Mouse (Mus musculus) forelimb bud, embryonic 11.5 days (tissue): ENCODE results near the gene Slc25a13.
A peak's percentile ranks its signal among the peaks of the same experiment; 100 is the strongest.

Experiments
- DNase-seq: peaks from one replicate; pipeline ENCODE4 v3.0.0-alpha.2; 2012; ENCODE audit warnings: low read depth, low spot score

Gene Slc25a13

DNA sequence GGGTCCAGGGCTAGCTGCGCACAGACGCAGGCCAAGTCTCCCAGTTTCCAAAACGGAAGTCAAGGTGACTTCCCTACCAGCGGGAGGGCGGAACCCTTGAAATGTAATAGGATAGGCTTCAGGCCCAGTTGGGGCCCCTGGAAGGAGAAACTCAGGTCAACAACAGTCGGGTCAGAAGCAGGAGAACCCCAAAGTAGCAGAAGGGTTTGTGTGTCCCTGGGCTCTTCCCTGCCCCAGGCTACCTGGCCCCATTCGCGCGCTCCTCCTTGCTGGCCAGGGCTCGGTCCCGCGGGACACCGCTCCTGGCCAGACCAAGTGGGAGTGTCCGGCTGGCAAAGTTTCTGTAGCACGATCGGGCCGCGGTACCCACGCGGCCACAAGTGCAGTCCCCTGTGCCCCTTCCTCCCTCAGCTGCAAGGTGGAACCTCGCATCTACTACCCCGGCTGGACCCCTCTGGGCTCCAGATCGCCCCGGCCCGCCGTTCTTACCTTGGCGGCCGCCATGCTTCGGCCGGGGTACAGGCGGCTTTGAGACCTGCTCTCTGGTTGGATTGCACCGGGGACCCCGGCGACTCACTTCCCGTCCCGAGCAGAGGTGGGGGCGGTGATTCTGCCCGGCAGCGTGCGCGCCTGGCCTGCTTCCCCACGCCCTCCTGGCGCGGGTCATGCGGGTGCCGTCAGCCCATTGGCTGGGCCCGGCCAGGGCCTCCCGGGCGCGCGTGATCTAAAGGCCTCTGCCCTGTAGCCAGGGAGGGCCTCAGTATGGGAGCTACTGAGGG, at the start of gene Slc25a13:
Slc25a13 (minus strand) TSS at position 667 of the 779 bp plus-strand sequence.
- peak; percentile 75 for DNase-seq

DNA sequence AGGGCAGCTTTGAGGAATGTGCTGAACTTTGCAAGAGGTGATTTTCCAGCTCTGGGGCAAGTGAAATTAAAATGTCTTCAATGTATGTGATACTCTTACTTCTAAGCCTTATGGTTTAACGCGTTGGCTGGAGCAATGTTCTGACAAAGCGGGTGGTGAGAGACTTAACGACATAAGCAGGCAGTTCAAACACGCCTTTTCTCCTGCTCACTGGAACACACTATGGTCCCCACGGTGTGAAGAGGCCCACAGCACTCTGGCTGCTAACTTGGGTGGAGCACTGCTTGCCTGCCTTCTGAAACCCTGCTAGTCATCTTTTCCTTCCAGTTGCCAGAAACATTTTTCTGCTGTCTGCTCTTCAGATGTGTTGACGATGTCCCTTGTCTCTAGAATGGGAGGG, 48.8 kb upstream of the Slc25a13 start:
- no peak for DNase-seq

DNA sequence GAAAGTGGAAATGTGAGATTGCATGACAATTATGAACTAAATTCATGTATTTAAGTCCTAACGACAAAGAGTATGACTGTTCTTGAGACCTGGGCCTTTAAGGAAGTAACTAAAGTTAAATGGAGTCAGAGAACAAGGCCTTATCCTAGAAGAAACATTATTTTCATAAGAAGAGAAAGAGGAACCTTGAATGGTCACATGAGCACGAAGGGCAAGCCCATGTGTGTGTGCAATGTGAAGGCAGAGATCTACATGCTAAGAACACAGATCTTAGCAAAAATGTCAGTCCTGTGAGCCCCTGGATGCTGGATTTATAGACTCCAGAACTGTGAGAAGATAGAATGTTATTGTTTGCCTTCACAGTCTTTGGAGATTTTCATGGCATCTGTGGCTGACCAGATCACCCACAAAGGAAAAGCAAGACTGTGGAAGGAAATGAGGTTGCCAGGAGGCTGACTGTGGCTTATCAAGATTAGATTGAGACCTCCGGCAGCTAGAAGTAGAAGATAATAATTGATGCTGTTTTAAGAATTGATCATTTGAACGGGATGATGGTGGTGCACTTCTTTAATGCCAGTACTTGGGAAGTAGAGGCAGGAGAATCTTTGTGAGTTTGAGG, 46.4 kb upstream of the Slc25a13 start:
- no peak for DNase-seq

DNA sequence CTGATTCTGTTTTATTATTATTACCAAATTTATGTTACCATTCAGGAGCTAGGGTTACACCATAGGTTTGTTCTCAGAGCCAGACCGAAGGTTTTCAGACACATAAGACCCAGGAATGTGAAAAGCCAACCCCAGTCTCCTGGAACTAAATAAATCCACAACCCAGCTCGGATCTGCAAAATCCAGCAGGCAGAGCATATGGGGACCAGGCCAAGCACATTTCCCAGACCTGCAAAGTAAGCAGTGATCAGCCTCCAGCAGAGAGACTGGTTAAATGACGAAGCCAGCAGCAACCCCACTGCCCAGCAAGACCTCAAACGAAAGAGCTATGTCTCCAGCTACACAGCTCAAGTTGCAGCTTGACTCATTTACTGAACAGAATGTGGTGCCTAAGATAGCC, 43.9 kb upstream of the Slc25a13 start:
- DNase-seq = peak; percentile 17

DNA sequence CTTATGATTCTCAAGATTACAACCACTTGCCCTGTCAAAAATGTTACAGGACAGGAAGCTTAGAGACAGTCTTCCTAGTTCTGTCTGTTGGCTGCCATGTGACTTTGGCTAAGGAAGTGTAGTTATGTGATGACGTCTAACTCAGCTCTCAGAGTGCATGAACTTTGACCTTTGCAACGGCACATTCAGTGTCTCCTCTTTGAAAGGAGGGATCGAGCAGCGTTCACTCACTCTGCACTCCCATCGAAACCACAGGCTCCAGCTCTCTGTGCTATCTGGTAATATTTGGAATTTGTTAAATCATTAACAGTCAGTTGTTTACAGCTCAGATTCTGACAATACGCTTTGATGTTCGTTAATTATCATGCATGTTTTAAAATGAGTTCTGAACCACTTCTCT, 31.5 kb upstream of the Slc25a13 start:
- no peak for DNase-seq

DNA sequence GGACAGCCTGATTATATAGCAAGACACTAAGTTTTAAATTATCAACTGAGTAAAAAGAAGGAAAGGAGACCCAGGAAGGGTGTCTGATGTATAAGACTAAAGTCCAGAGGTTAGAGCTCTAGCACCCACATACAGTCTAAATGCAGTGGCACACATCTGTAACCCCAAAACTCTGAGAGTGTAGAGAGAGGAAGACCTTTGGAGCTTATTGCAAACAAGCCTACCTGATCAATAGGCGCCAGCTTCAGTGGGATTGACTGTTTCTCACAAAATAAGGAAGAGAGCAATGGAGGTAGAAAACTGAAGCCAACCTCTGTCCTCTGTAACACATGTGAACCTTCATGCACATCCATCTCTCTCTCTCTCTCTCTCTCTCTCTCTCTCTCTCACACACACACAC, 26.9 kb upstream of the Slc25a13 start:
- no peak for DNase-seq

DNA sequence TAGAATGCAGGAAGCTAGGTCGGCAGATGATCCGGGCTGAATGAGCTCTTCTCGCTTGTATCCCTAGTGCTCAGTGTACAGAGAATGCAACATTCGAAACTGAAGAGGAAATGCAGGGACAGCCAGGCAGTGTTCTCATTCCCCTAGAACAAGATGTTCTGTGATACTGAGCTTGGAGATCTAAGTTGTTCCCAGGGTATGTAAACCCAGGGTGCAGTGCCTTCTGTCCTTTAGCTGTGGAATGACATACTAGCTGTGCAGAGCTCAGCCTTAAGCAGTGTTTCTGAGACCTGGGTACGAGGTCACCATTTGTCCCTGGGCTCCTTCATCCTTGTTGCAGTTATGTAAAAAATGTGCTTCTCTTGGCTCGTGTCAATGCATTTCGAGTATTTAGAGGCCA, 25.1 kb upstream of the Slc25a13 start:
- DNase-seq = no peak

DNA sequence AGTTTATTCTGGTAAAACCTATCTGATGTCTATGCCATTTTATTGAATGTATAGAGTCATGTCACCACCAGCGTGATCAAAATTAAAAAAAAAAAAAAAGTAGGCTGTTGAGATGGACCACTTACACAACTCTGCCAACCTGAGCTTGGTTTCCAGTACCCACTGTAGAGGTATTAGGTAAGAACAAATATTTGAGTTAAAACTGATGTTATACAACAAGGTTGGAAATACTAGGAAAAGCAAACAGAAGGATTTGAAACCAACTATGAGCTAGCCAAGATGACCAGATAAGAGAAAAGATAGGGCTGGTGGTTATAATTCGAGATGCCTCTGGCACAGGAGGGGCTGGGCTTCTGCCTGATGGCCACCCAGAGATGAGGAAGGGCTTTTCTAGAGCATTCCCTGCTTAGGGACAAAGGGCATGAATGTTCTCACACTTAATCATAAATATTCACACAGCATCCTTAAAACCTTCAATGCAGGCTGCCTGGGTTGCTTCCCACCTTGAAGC, 19.9 kb upstream of the Slc25a13 start:
- no peak for DNase-seq

DNA sequence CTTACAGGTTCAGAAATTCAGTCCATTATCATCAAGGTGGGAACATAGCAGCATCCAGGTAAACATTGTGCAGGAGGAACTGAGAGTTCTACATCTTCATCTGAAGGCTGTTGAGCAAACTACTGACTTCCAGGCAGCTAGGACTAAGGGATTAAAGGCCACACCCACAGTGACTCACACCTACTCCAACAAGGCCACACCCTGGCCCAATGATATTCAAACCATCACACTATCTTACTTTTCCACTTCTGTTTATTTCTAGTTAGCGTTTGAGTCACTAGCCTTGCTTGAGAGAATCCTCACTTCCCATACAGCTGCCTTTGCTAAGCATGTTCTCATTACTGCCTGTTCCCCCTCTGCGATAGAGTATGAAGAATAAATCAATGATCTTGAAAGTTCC, 13.3 kb upstream of the Slc25a13 start:
- DNase-seq = no peak

DNA sequence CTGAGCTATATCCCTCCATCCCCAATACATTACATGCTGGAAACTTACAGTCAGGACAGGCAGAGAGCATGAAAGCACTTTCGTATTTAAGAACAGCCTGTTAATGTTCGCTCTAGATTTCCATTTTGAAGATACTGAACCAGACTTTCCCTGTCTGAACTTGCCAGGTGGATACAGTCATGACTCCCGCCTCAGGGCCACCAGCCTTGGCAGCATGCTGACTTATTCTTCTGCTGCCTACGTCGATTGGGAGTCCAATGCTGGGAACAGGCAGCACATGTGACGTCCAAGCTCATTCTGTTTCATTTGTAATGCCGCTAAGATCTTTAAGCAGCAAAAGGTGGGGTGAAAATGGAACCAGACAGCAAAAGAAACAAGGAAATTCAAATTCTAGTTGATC, 5.7 kb upstream of the Slc25a13 start:
- DNase-seq = no peak

DNA sequence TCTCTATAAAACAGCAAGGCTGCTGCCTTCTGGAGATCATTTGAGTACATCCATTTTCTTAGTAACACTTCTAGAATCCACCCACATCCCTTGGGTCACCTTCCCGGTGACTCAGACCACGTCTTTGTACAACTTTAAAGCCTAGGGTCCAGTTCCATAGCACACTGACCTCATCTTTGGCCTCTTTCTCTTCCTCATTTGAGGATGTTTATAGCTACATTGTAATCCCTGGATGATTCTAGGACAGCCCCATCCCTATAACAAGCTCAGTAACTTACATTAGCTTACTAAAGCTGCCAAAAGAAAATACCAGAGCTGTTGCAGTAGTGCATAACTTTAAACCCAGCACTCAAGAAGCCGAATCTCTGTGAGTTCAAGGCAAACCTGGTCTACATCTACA, 3.6 kb upstream of the Slc25a13 start:
- no peak for DNase-seq

DNA sequence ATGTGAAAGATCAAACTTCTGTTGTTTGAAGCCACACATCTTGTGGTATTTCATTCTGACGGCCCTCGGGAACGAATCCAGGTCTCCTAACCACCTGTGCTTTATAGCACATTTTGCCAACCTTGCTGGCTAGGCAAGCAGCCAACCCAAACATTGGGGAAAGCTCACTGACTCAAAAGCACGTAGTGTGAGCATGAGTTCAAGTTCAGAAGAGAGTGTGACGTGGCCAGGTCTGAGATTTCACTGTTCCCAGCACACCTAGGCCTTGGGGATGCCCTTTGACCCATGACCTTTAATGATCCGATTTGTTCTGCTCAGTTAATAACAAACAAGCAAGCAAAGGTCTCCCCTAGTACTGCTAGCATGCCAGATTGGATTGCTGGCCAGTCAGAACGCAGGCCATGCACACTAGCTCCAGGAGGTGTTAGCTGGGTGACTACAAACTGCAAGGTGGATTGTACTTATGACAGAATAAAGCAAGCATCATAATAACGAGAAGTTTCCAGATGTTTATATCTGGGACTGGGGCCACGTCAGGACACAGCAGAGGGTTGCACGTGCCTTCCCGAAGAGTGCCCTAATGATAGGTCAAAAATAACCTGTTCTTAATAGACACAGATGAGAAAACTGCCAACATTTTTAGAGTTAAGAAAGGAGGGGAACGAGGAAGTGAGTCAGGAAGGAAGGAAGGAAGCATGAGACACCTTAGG, 2.8 kb upstream of the Slc25a13 start:
- no peak for DNase-seq

DNA sequence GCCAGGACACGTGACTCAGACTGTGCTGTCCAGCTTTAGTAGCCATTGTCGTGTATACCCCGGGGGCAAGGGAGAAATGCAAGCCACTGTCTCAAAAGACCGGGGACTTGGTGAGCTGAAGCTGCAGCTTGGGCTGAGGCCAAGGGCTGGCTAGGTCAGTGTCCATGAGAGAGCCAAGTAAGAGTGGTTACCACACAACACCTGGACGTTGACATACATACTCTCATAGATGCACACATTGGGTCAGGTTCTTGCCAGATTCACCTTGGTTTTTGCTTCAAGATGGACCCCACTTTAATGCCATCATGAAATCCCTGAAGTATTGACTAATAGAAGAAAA, 283 bp upstream of the Slc25a13 start:
- DNase-seq = no peak

DNA sequence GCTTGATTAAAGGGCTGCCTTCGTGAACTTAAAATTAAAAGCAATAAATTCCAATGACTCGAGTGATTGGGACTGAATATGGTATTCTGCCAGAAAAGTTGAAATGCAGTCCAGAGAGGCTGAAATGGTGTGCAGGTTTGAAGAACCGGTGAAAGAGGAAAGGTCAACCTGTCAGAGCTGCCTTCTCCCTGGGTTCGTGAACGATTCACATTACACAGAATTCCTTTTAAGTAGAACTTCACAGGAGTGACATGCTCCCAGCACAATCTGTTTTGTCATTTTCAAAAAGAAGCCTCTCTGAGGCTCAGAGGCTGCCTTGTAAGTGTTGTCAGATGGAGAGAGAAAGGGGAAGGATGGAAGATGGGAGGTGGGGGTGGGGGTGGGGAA, 860 bp downstream of the Slc25a13 start:
- DNase-seq = peak; percentile 19

DNA sequence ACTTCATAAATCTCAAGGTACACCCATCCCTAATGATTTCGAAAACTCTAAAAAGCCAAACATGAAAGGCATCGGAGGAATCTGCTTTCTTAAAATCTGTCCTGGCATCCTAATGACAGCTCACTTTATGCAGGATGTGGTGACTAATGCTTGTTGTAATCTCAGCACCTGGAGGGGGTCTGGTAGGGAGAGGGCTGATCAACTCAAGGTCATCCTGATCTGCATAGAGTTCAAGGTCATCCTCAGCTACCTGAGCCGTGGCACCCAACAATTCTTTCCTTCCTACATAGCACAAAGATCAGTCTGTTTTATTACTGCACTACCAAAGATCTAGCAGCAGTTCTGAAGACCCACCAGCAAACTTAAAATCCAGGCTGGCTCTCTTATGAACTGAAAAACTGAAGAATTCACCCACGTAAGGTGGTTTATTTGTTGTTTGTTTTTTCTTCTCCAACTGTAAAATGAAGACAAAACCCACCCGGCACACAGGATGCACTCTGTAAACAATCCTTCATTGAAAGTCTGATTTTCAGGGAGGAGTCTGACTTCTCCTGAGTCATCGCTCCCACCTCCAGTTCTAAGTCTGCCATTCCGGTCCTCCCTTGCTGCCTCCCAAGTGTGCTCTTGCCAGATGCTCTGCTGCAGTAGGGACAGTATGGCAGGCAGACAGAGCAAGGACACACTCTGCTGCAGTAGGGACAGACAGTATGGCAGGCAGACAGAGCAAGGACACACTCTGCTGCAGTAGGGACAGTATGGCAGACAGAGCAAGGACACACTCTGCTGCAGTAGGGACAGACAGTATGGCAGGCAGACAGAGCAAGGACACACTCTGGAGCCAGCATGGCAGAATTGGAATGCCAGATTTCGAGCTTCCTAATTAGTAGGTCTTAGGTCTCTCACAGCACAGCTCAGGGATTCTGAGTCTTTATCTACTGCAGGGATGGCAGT, 4.3 kb downstream of the Slc25a13 start:
- no peak for DNase-seq

DNA sequence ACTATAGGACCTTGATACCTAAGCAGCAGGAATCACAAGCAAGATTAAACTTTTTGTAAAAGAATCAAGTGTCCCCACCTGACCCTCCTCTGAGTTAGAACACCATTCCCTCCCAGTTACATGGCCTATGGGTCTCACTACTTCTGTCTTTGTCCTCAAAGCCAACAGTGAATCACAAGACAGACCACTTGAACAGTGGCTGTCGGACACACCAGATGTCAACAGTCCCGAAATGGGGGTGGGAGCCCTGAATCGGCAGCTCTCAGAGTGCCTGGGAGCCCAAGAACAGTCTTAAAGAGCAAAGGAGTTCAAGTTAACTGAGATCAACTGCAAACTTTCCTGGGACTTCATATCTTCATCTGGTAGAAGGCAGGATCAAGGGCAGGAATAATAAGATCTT, 5.0 kb downstream of the Slc25a13 start:
- DNase-seq = no peak

DNA sequence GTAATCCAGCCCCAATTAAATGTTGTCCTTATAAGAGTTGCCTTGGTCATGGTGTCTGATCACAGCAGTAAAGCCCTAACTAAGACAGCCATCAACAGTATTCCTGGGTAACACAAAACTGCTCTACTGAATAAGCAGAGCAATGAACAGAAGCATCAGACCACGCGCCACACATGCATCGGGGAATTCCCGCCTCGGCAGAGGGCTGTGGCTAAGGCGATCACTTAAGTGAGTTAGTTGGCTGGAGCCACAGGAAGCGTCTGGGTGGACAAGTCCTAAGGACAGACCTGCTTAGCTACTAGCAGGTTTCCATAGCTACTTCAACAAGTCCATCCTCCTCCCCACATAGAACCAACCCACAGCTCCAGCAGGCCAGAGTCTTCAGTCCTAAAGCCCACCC, 6.3 kb downstream of the Slc25a13 start:
- DNase-seq = no peak

DNA sequence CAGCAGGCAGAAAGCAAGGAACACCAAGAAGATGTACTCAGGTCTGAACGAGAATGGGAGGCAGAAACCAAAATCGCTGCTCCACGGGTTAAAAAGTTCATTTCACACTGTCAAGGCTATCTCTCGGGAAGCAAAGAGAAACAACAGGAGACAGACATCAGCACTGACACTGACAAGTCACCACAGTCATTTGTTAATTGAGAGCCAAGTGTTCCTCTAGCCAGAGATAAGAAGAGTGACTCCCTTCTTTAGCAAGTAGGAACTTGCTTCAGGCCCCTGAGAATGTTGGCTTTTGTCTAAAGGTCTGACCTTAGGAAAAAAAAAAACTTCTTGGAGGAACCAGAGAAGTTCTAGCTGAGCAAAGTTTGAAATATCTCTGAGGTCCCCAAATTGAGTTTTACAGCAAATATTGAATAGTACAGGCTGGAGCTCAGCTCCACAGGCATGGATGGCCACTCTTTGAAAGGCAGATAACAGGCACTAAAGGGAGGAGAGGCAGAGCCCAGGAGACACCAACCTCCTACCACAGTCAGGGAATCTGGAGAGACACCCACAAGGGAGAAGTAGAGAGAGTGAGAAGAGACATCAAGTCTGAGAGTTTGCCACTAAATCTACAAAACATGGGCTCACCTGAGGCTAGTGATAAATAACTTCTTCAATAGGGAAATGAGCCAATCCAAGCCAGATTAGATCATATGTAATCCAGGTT, 8.5 kb downstream of the Slc25a13 start:
- no peak for DNase-seq

DNA sequence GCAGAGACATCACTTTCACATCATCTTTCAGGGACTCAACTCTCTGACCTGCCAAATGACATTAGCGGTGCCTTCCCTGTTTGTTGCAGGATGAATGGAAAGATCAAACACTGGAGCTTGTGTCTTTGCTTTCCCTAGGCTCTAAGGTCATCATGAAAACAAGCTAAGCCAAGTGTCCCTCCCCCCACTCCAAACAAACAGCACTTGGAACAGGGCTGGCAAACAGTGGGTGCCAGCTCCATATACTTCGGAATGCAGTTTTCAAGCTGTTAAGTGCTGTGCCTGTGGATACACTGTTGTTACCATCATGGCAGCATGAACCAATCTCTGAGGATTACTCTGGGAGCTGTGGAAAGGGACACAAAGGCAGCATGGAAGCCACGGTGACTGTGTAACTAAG, 9.1 kb downstream of the Slc25a13 start:
- no peak for DNase-seq

DNA sequence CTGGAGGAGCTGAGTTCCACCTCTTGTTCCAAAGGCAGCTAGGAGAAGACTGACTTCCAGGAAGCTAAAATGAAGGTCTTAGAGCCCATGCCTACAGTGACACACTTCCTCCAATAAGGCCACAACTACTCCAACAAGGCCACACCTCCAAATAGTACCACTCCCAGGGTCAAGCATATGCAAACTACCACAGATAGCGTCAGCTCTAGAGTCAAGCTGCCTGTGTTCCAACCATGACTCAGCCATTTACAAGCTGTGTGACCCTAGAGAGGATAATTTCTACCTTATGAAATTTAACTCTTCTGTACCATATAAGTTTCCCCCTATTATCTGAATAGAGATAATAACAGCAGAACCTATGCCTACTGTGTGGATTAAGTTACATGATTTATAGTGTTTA, 9.6 kb downstream of the Slc25a13 start:
- no peak for DNase-seq

DNA sequence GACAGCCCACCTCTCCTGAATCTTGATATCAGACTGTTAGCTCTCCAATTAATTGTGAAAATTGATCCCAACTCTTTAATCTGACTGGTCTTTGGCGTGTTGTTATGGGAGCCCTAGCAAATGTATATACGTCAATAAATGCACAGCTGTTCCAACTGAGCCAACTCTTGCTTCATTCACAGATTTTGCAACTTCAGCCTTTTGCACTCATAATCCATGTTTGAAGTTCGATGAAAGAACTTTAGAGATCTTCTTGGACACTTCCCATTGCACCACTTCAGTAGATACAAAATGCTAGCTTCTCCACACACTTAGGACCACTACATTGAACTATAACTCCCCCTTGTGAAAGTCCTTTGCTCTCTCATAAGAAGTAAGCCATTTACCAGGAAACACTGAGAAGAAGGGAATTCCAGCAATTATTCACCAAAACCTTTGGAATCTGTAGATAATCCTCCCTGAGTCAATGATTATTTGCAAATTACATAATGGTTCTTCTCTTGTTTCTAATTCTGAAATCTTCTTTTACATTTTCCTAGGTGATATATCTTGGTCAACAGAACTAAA, 11.3 kb downstream of the Slc25a13 start:
- DNase-seq = no peak
